Mouse (Mus musculus): ENCODE measurements around the gene Pigz.
"Not testable (repeated sequence)": the region's sequence is repeated elsewhere in the genome, so short reads cannot be mapped to it uniquely, and the experiment has no call there.

The Pigz gene

DNA sequence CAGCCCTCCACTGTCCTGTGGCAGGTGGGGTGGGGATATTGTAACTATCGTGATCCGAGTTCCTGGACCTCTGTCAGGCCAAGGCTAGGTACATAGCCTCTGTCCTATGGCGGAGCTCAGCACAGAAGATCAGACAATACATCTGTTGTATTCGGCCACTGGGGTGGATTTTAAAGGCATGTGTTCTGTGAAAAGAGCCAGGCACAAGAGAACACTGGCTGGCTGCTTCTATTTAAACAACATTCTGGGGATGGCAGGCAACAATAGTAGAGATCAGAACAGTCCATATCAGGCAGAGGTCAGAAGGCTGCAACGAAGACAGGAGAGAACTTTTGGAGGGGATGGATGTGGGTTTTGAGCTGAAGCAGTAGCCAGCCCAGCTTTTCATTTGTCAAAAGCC lies 1.4 kb upstream of the Pigz start:
- no peak for DNase-seq (ENCODE audit: low read depth)

GRCm38 (mm10) chr16:31932840-31933697 lies 582 bp upstream of the Pigz start:
- peak; percentile 83 for DNase-seq (ENCODE audit: low read depth)

GRCm38 (mm10) chr16:31934550-31935010 lies 929 bp downstream of the Pigz start:
- DNase-seq (ENCODE audit: low read depth), result no peak

- no peak for DNase-seq (ENCODE audit: low read depth)
Measured at GRCm38 (mm10) chr16:31935091-31935979, 1.7 kb downstream of the Pigz start.

GRCm38 (mm10) chr16:31936568-31936967 lies 2.9 kb downstream of the Pigz start:
- no peak for DNase-seq (ENCODE audit: low read depth)

- DNase-seq (ENCODE audit: low read depth), result no peak
Measured at GRCm38 (mm10) chr16:31938856-31939255, 5.2 kb downstream of the Pigz start.

GRCm38 (mm10) chr16:31940586-31940985 lies 6.9 kb downstream of the Pigz start:
- no peak for DNase-seq (ENCODE audit: low read depth)

- DNase-seq (ENCODE audit: low read depth), result peak; percentile 85
Measured at GRCm38 (mm10) chr16:31943980-31944379, 10.3 kb downstream of the Pigz start.

DNA sequence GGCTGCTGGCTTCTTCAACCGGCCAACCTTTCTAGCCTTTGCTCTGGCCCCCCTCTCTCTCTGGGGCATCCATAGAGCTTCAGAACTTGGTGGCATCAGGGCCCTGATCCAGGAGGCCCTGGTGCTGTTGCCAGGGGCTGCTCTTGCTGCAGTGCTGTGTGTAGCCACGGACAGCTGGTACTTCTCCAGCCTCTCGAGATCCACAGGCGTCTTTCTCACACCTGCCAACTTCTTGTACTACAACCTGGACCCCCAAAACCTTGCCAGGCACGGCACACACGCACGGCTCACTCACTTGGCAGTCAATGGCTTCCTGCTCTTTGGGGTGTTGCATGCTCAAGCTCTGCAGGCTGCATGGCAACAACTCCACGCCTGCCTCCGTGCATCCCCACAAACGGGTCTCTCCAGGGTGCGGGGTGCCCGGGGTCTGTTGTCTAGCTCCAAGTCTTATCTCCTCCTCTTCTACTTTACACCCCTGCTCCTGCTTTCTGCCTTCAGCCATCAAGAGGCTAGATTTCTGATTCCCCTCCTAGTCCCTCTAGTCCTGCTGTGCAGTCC lies 11.1 kb downstream of the Pigz start:
- no peak for DNase-seq (ENCODE audit: low read depth)

DNA sequence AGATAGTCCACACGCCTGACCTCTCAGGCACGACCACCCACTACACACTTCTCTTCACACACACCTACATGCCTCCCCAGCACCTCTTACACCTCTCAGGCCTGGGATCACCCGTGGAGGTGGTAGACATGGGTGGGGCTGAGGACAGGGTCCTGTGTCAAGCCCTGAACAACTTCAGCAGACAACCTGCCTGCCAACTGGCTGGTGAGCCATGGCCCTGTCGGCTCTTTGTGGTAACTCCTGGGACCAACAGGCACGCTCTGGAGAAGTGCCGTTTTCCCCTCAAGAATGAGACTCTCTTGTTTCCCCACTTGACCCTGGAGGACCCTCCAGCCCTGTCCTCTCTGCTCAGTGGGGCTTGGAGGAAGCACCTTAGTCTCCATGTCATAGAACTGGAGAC lies 11.7 kb downstream of the Pigz start:
- DNase-seq (ENCODE audit: low read depth), result no peak

DNA sequence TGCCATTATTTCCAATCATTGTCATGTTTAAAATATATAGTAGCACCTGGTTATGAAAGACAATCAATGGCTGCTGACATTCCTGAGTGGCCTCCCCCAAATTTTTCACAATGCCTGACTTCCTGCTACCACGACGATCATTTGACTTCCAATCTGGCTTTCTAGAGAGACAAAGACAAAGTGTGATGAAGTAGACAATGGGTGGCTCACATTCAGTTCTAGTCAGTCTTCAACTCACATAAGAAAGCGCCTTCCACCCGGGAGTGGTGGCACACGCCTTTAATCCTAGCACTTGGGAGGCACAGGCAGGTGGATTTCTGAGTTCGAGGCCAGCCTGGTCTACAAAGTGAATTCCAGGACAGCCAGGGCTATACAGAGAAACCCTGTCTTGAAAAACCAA lies 12.3 kb downstream of the Pigz start:
- not testable (repeated sequence) for DNase-seq (ENCODE audit: low read depth)

DNA sequence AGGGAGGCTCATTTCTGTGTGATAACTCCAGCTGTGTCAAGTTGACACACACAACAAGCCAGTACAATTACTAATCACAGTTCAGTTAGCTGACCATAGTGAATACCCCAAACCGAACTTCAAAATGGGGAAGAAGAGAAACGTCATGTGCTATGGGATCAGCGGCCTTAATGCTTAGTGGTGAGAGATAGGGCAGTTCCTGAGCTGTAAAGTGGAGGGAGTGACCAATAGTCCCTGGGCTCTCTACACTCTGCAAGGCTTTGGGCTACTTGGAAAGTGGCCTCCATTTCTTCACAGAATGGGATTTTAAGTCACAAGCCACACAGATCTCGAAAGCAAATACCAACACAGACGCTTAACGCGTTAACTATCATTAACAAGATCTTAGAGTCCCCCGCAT lies 13.7 kb downstream of the Pigz start:
- DNase-seq (ENCODE audit: low read depth), result no peak

- DNase-seq (ENCODE audit: low read depth), result no peak
Measured at GRCm38 (mm10) chr16:31947901-31948316, 14.3 kb downstream of the Pigz start.

GRCm38 (mm10) chr16:31948345-31948774 lies 14.7 kb downstream of the Pigz start, which contains the start of the genes 0610012G03Rik and Ncbp2:
TSS of gene 0610012G03Rik (minus strand) at chr16:31948494.
TSS of gene Ncbp2 (plus strand) at chr16:31948513.
- DNase-seq (ENCODE audit: low read depth), result peak; percentile 95

DNA sequence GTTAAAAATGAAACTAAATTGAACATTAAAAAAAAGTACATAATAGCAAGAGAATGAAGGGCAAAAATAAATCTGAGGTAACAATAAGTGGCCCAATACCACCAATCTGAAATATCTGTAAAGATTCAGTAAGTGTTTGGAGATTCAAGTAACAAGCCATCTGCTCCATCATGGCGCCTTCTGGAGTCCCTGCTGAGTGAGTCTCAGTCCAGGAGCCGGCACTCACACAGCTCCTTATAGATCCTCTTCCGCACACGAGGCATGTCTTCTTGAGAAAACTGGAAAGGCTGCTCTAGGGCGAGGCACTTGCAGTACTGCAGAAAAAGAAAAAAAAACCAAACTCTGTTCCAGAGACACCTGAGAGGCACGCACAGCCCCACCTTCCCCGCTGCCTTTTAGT lies 29.6 kb downstream of the Pigz start:
- no peak for DNase-seq (ENCODE audit: low read depth)

GRCm38 (mm10) chr16:31975258-31975657 lies 41.6 kb downstream of the Pigz start:
- DNase-seq (ENCODE audit: low read depth), result no peak

- no peak for DNase-seq (ENCODE audit: low read depth)
Measured at GRCm38 (mm10) chr16:31979501-31979900, 45.9 kb downstream of the Pigz start.

DNA sequence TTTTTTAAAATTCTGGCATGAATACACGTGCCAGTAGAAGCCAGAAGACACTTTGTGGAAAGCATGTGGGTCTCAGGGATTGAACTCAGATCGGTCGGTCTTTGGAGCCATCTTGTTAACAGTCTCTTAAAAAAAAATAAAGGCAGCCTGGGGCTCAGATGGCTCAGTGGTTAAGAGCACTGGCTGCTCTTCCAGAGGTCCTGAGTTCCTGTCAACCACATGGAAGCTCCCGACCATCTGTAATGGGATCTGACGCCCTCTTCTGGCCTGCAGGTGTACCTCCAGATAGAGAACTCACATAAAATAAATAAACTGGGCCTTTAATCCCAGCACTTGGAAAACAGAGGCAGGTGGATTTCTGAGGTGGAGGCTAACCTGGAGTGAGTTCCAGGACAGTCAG lies 47.3 kb downstream of the Pigz start:
- DNase-seq (ENCODE audit: low read depth), result no peak

GRCm38 (mm10) chr16:31992039-31992438 lies 58.4 kb downstream of the Pigz start:
- DNase-seq (ENCODE audit: low read depth), result no peak

GRCm38 (mm10) chr16:31993195-31993594 lies 59.5 kb downstream of the Pigz start:
- no peak for DNase-seq (ENCODE audit: low read depth)

DNA sequence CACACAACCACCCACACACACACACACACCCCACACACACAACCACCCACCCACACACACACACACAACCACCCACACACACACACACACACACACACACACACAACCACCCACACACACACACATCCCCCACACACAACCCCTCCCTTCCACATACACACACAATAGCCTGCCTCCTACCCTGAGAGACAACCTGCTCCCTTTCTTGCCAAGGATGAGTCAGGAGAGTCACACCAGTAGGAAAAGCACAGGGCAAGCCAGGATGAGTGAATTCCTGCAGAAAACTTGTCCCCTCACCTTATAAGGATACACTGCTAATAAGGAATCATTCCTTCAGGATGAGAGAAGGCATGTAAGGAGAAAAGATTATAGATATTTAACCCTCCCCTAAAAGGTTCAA lies 60.3 kb downstream of the Pigz start:
- DNase-seq (ENCODE audit: low read depth), result no peak
